Mouse (Mus musculus) monocyte, adult 59 days (primary cell): ENCODE data around the gene Scg3. TPM values are rescaled to one million over a fixed set of nuclear protein-coding genes. Genes with fewer than 3 reads are reported as not detected.

Source experiments
- total RNA-seq, 2 experiments: library from RNA; stranded (reverse); gene quantifications; one replicate each; pipeline ENCODE4 v1.2.4; 2023

The Scg3 gene
- not detected for total RNA-seq

DNA sequence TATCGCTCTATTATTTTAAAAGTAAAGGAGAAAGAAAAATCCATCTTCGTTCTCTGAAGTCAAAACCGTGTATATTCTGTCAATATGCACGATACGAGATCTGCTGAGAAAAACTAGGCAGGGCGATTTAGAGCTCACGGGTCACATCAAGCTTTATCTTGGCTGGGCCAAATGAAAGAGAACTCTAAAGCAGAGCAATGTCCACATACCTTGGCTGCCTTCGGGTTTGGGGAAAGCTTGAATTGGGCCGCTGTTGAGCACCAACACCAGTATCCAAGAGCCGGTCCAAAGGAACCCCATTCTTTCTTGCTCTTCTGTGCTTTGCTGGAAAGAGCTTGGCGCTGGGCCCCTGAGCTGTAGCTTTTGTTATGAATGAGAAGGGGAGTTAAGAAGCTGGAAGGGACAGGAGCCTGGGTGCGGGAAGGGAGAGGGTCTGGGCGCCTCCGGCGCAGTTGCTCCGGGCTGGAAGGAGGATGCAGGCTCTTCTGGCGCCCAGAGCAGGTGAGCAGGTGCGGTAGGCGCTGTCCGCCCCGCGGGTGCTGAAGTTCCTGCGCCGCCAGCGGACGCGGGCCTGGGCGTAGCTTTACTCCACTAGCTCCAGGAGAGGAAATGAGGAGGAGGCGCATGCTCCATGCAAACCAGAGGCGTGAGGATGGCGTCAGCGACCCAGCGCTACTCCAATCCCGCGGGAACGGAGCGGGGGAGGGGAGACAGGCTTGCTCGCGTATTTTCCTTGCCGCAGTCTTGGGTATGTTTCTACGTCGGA lies at the start of gene Scg3:
Scg3 (minus strand) TSS at position 631 of the 766 bp plus-strand sequence.

DNA sequence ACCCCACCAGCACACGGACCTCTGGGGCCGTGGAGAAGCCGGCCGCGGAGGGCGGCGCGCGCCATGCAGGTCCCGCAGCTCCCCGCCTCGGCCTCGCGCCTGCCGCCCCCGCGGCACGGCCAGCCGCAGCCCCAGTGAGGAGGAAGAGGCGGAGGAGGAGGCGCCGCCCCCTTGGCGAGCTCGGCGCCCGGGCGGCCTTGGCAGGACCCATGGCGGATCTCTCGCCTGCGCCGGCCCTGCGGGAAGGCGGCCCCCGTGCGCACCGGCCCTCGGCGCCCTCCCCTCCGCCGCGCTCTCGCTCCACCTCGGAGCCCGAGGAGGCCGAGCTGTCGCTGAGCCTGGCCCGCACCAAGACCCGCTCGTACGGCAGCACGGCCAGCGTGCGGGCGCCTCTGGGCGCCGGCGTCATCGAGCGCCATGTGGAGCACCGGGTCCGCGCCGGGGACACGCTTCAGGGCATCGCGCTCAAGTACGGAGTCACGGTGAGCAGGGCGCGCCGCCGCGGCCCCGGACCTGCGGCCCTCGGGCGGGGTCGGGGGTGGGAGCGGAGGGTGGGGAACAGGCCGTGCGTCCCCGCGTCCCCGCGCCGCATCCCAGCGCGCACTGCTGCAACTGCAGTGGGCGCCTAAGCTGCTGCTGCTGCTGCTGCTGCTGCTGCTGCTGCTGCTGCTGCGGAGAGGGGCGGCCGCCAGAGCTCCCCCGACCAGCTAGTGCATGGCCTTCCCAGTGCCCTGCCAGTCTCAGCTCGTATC lies 58.1 kb downstream of the Scg3 start, which contains the start of gene Lysmd2:
Lysmd2 (plus strand) TSS at position 186 of the 752 bp plus-strand sequence.

DNA sequence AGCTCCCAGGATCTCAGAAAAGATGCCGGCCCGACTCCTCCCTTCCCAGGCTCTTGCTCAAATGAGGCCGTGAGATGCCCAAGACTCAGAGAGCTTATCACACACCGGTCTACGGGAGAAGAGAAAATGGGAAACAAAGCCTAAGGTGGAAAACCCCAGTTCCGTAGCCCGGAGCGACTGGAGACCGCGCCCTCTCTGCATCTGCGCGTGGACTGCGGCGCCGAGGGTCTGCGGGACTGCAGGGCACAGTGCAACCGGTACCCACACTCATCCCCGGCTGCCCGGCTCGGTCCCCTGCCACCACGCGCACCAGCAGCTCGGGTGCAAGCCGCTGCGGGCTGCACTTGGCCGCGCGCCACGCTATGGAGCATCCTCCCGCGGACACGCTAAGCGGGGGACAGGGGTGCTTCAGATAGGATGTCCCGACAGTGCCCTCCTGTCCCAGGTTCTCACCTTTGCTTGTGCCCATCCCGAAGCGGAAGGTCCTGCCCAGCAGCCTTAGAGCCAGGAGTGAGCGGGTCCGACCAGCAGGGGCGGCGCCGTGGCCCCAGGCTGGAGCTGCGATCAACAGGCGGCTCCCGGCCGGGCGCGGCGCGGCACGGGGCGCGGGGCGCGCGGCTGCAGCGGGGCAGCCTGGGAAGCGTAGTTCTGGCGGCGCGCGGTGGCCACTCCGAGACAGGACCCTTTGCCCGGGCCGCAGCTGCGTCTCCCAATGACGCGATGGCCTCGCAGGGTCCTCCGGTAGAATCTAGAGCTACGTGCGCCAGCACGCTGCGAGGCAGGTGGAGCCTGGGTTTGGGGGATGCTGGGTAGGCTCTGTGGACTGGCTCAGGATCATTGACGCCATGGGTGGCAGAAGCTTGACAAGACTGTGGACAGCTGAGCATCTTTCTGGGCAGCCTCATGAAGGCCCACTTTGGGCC lies 73.0 kb downstream of the Scg3 start, which contains the start of gene Tmod2:
Tmod2 (minus strand) TSS at position 755 of the 923 bp plus-strand sequence.

Other genes starting within 250 kb of the Scg3 start
- gene Leo1, start 242.5 kb downstream of the Scg3 start, total RNA-seq, result 10 to 100 TPM; 16.2 to 17.2 TPM
- 100 to 1,000 TPM in 1 of 2 experiments, 10 to 100 TPM in 1; 98.0 to 106 TPM for gene Tmod3, start 124.4 kb downstream of the Scg3 start, total RNA-seq
- under 1 TPM in 1 of 2 experiments, not detected in 1; 0.10 TPM for gene Tmod2, start 72.7 kb downstream of the Scg3 start, total RNA-seq
- not detected for gene Lysmd2, start 58.3 kb downstream of the Scg3 start, total RNA-seq
- not detected for gene Bmp5, start 91.3 kb upstream of the Scg3 start, total RNA-seq